Mouse (Mus musculus) NIH3T3 (cell line): ENCODE data around the gene Ifi35.
"Not testable (repeated sequence)": the region's sequence is repeated elsewhere in the genome, so short reads cannot be mapped to it uniquely, and the experiment has no call there.

Source experiments
- DNase-seq: peaks from one replicate; pipeline ENCODE4 v3.0.0-alpha.2; 2012; ENCODE audit warnings: low read depth

The Ifi35 gene

GRCm38 (mm10) chr11:101448274-101448746 is at the start of gene Ifi35:
TSS of gene Ifi35 (plus strand) at chr11:101448407.
- DNase-seq: peak; percentile 94

GRCm38 (mm10) chr11:101415306-101415705 is 32.9 kb upstream of the Ifi35 start:
- peak; percentile 53 for DNase-seq

- peak; percentile 52 for DNase-seq
These were observed 31.6 kb upstream of the Ifi35 start for GRCm38 (mm10) chr11:101416433-101417100.

GRCm38 (mm10) chr11:101417101-101417855 is 30.9 kb upstream of the Ifi35 start, which contains the start of gene Aarsd1:
TSS of gene Aarsd1 (minus strand) at chr11:101417615.
- peak; percentile 88 for DNase-seq

GRCm38 (mm10) chr11:101418991-101419390 is 29.2 kb upstream of the Ifi35 start:
- no peak for DNase-seq

GRCm38 (mm10) chr11:101419610-101420009 is 28.6 kb upstream of the Ifi35 start:
- peak; percentile 51 for DNase-seq

- DNase-seq: no peak
These were observed 28.1 kb upstream of the Ifi35 start for GRCm38 (mm10) chr11:101420148-101420547.

- DNase-seq: peak; percentile 74
These were observed 23.9 kb upstream of the Ifi35 start, which contains the start of gene Gm27029 for GRCm38 (mm10) chr11:101424105-101424851. TSS of gene Gm27029 (minus strand) at chr11:101424796.

- peak; percentile 99 for DNase-seq
These were observed 23.0 kb upstream of the Ifi35 start, which contains the start of the genes Rundc1 and Ptges3l for GRCm38 (mm10) chr11:101424925-101425813. TSS of gene Rundc1 (plus strand) at chr11:101425085. TSS of gene Ptges3l (minus strand) at chr11:101425333.

GRCm38 (mm10) chr11:101426165-101426564 is 22.0 kb upstream of the Ifi35 start:
- no peak for DNase-seq

- no peak for DNase-seq
These were observed 16.9 kb upstream of the Ifi35 start for GRCm38 (mm10) chr11:101431327-101431726.

- DNase-seq: no peak
These were observed 14.8 kb upstream of the Ifi35 start for GRCm38 (mm10) chr11:101433396-101433795.

GRCm38 (mm10) chr11:101435831-101436230 is 12.4 kb upstream of the Ifi35 start:
- no peak for DNase-seq

- DNase-seq: no peak
These were observed 11.3 kb upstream of the Ifi35 start for GRCm38 (mm10) chr11:101436916-101437315.

GRCm38 (mm10) chr11:101438006-101438405 is 10.2 kb upstream of the Ifi35 start:
- DNase-seq: not testable (repeated sequence)

- DNase-seq: not testable (repeated sequence)
These were observed 6.6 kb upstream of the Ifi35 start for GRCm38 (mm10) chr11:101441450-101442126.

GRCm38 (mm10) chr11:101442127-101442693 is 6.0 kb upstream of the Ifi35 start, which contains the start of gene Rpl27:
TSS of gene Rpl27 (plus strand) at chr11:101442298.
- peak; percentile 99 for DNase-seq

GRCm38 (mm10) chr11:101442760-101443159 is 5.4 kb upstream of the Ifi35 start:
- no peak for DNase-seq

GRCm38 (mm10) chr11:101446319-101446718 is 1.9 kb upstream of the Ifi35 start:
- DNase-seq: no peak

- DNase-seq: not testable (repeated sequence)
These were observed 1.3 kb upstream of the Ifi35 start for GRCm38 (mm10) chr11:101446860-101447259.
